Mouse (Mus musculus) heart, embryonic 14.5 days (tissue): ENCODE measurements around the gene Bcas1. TPM values are rescaled to one million over a fixed set of nuclear protein-coding genes. Genes with fewer than 3 reads are reported as not detected.

ENCODE experiments used
- ATAC-seq: fragments of 200-750 bp; cut with Nextera tagmentation; 2 replicates; pipeline ENCODE4 v1.8.0; 2017; ENCODE audit warnings: low read depth, moderate TSS enrichment; ENCODE audit not compliant: insufficient number of reproducible peaks, insufficient read depth, low FRiP score
- H3K27ac ChIP-seq, 2 experiments: fragments of 200-500 bp in 1 of 2; fragments of 300-500 bp in 1 of 2; sonication (generic) in 1 of 2; replicated peaks in 1 of 2; 2 replicates each; pipeline ENCODE4 v1.5.1; 2012 to 2014; ENCODE audit warnings: low read depth in 2 of 2, low read length in 2 of 2, control low read depth in 1 of 2, mild to moderate bottlenecking in 1 of 2, mixed read lengths in 1 of 2; ENCODE audit not compliant: control insufficient read depth in 1 of 2, insufficient read depth in 1 of 2
- H3K27me3 ChIP-seq: fragments of 300-500 bp; sonication (generic); 2 replicates; pipeline ENCODE4 v1.6.1; 2014; ENCODE audit warnings: mild to moderate bottlenecking, low read length, control low read depth; ENCODE audit not compliant: control insufficient read depth, insufficient read depth
- H3K36me3 ChIP-seq: fragments of 300-500 bp; sonication (generic); 2 replicates; pipeline ENCODE4 v1.6.1; 2014; ENCODE audit warnings: mild to moderate bottlenecking, control low read depth, low read length, mixed read lengths; ENCODE audit not compliant: control insufficient read depth, insufficient read depth
- H3K4me1 ChIP-seq, 2 experiments: fragments of 200-500 bp in 1 of 2; fragments of 300-500 bp in 1 of 2; sonication (generic) in 1 of 2; 2 replicates each; pipeline ENCODE4 v1.6.1; 2012 to 2014; ENCODE audit warnings: low read length in 2 of 2, control low read depth in 1 of 2, mixed read lengths in 1 of 2; ENCODE audit not compliant: control insufficient read depth in 2 of 2, insufficient read depth in 2 of 2
- H3K4me2 ChIP-seq: fragments of 300-500 bp; sonication (generic); 2 replicates; pipeline ENCODE4 v1.6.1; 2014; ENCODE audit warnings: mild to moderate bottlenecking, low read length
- H3K4me3 ChIP-seq, 2 experiments: fragments of 200-500 bp in 1 of 2; fragments of 300-500 bp in 1 of 2; sonication (generic) in 1 of 2; 2 replicates each; pipeline ENCODE4 v1.5.1; 2012 to 2014; ENCODE audit warnings: low read length in 2 of 2, mild to moderate bottlenecking in 2 of 2, control low read depth in 1 of 2, low read depth in 1 of 2, moderate library complexity in 1 of 2; ENCODE audit not compliant: control insufficient read depth in 1 of 2, insufficient read depth in 1 of 2
- H3K9ac ChIP-seq: fragments of 300-500 bp; sonication (generic); 2 replicates; pipeline ENCODE4 v1.6.1; 2014; ENCODE audit warnings: mild to moderate bottlenecking, low read length
- H3K9me3 ChIP-seq: fragments of 300-500 bp; sonication (generic); 2 replicates; pipeline ENCODE4 v1.6.1; 2016; ENCODE audit warnings: low read length, control low read depth; ENCODE audit not compliant: control insufficient read depth
- whole genome bisulfite sequencing: fragments of 180-500 bp; shearing (Covaris S2); extraction: QIAGEN DNeasy Blood & Tissue Kit; methylation state at CpG from one replicate; pipeline ENCODE4 v1.1.7; 2014; 5-methylcytosine and 5-hydroxymethylcytosine counted together
- polyA plus RNA-seq: library from polyadenylated mRNA; unstranded; fragments of >200 nt; fragmentation: Nextera tagmentation; extraction: Ambion mirVana; gene quantifications from 2 replicates; pipeline ENCODE4 v1.2.1, GENCODE M21; 2014

Gene Bcas1
- polyA plus RNA-seq, 1 experiment from 2014 or later, result 0.43 TPM

- Histone ChIP-seq H3K4me2 (no peak overlapping the region), H3K4me3 (no peak overlapping the region), H3K4me1 (peaks cover 5 to 9% of the 10 kb centered on the region in 2 experiments; a peak in 3 of 4 replicates), H3K9ac (no peak overlapping the region), H3K27me3 (no peaks in the 10 kb centered on the region), H3K9me3 (no peaks in the 10 kb centered on the region), H3K27ac (no peak overlapping the region), H3K36me3 (no peaks in the 10 kb centered on the region)
- ATAC-seq, result no peak
- 62% methylated on average over 9 of the region's 9 CpGs for whole genome bisulfite sequencing
Measured at GRCm38 (mm10) chr2:170308966-170309365, 118.7 kb downstream of the Bcas1 start.

- no peak overlapping the region for H3K4me2 ChIP-seq
- no peak overlapping the region for H3K4me3 ChIP-seq
- no peak overlapping the region for H3K9ac ChIP-seq
- no peak for ATAC-seq
- H3K36me3 ChIP-seq, result no peaks in the 10 kb centered on the region
- no peaks in the 10 kb centered on the region for H3K27me3 ChIP-seq
- H3K9me3 ChIP-seq, result no peaks in the 10 kb centered on the region
- peak overlapping the region; percentile 3 to 46; a peak in 1 of 4 replicates for H3K27ac ChIP-seq
- WGBS, result 56% methylated on average over 10 of the region's 10 CpGs
- peaks cover 5 to 9% of the 10 kb centered on the region in 2 experiments; a peak in 3 of 4 replicates for H3K4me1 ChIP-seq
Measured at GRCm38 (mm10) chr2:170308033-170308820, 119.4 kb downstream of the Bcas1 start.

GRCm38 (mm10) chr2:170307589-170308021 is 120.0 kb downstream of the Bcas1 start:
- 64% methylated on average over 7 of the region's 7 CpGs for WGBS
- no peak overlapping the region for H3K4me2 ChIP-seq
- H3K36me3 ChIP-seq, result no peaks in the 10 kb centered on the region
- H3K27ac ChIP-seq, result peak overlapping the region; percentile 3 to 46; a peak in 1 of 4 replicates
- no peak overlapping the region for H3K4me3 ChIP-seq
- no peaks in the 10 kb centered on the region for H3K27me3 ChIP-seq
- no peak overlapping the region for H3K9ac ChIP-seq
- ATAC-seq, result no peak
- peaks cover 5 to 9% of the 10 kb centered on the region in 2 experiments; a peak in 3 of 4 replicates for H3K4me1 ChIP-seq
- H3K9me3 ChIP-seq, result no peaks in the 10 kb centered on the region

- no peaks in the 10 kb centered on the region for H3K36me3 ChIP-seq
- H3K9me3 ChIP-seq, result no peaks in the 10 kb centered on the region
- no peak overlapping the region for H3K9ac ChIP-seq
- H3K4me2 ChIP-seq, result no peak overlapping the region
- 79% methylated on average over 9 of the region's 9 CpGs for WGBS
- no peak overlapping the region for H3K4me3 ChIP-seq
- 0 out of 4 replicates have a peak overlapping the region, but pooled peaks of 1 of the 2 experiments have one; percentile 46 for H3K27ac ChIP-seq
- ATAC-seq, result no peak
- no peaks in the 10 kb centered on the region for H3K27me3 ChIP-seq
- peaks cover 5 to 9% of the 10 kb centered on the region in 2 experiments; a peak in 3 of 4 replicates for H3K4me1 ChIP-seq
Measured at GRCm38 (mm10) chr2:170306637-170307320, 120.9 kb downstream of the Bcas1 start.

- ATAC-seq, result no peak
- no peak overlapping the region for H3K4me2 ChIP-seq
- H3K27ac ChIP-seq, result no peak overlapping the region
- H3K4me3 ChIP-seq, result no peak overlapping the region
- WGBS, result 78% methylated on average over 12 of the region's 12 CpGs
- H3K9me3 ChIP-seq, result no peaks in the 10 kb centered on the region
- H3K9ac ChIP-seq, result no peak overlapping the region
- peaks cover 2 to 5% of the 10 kb centered on the region in 2 experiments; a peak in 3 of 4 replicates for H3K4me1 ChIP-seq
- H3K27me3 ChIP-seq, result no peaks in the 10 kb centered on the region
- H3K36me3 ChIP-seq, result no peaks in the 10 kb centered on the region
Measured at GRCm38 (mm10) chr2:170304766-170305165, 122.9 kb downstream of the Bcas1 start.

GRCm38 (mm10) chr2:170303595-170303994 is 124.0 kb downstream of the Bcas1 start:
- Histone ChIP-seq H3K27me3 (no peaks in the 10 kb centered on the region), H3K9ac (no peak overlapping the region), H3K36me3 (no peaks in the 10 kb centered on the region), H3K27ac (no peak overlapping the region), H3K9me3 (no peaks in the 10 kb centered on the region), H3K4me3 (no peak overlapping the region), H3K4me1 (peaks cover 0 to 5% of the 10 kb centered on the region in 2 experiments; a peak in 2 of 4 replicates), H3K4me2 (no peak overlapping the region)
- no peak for ATAC-seq
- 74% methylated on average over 7 of the region's 7 CpGs for WGBS

- H3K27me3 ChIP-seq, result no peaks in the 10 kb centered on the region
- H3K9me3 ChIP-seq, result no peaks in the 10 kb centered on the region
- WGBS, result 83% methylated on average over 8 of the region's 8 CpGs
- no peak overlapping the region for H3K4me3 ChIP-seq
- H3K27ac ChIP-seq, result no peak overlapping the region
- H3K36me3 ChIP-seq, result no peaks in the 10 kb centered on the region
- H3K4me2 ChIP-seq, result no peak overlapping the region
- no peak overlapping the region for H3K9ac ChIP-seq
- peaks cover 0 to 5% of the 10 kb centered on the region in 2 experiments; a peak in 2 of 4 replicates for H3K4me1 ChIP-seq
- ATAC-seq, result no peak
Measured at GRCm38 (mm10) chr2:170302825-170303224, 124.8 kb downstream of the Bcas1 start.
